Mouse (Mus musculus): ENCODE results near the gene Cc2d2b. TPM values are rescaled to one million over a fixed set of nuclear protein-coding genes. Genes with fewer than 3 reads are reported as not detected.

The Cc2d2b gene
- 0.35 TPM in 1 of 2 replicates, not detected in the other for polyA plus RNA-seq (2015; fragmentation: Nextera tagmentation; extraction: Ambion mirVana)

- Histone ChIP-seq H3K4me1 (ENCODE audit: control insufficient read depth, insufficient read depth, low read length) (no peaks in the 10 kb centered on the region), H3K4me3 (replicated peaks; ENCODE audit: low read length) (no peak within 1 kb of the TSS), H3K9ac (ENCODE audit: low read length) (no peak within 1 kb of the TSS), H3K27me3 (ENCODE audit: control insufficient read depth, insufficient read depth, low read length) (no peaks in the 10 kb centered on the region), H3K4me2 (ENCODE audit: low read depth, low read length) (no peak within 1 kb of the TSS), H3K9me3 (replicated peaks; ENCODE audit: control insufficient read depth, low read length) (no peaks in the 10 kb centered on the region; the same call in 1 of the 2 replicates), H3K27ac (ENCODE audit: low read length) (no peak within 1 kb of the TSS), H3K36me3 (ENCODE audit: control insufficient read depth, insufficient read depth, low read length) (no peaks in the 10 kb centered on the region)
- no peak for ATAC-seq (ENCODE audit: insufficient read depth, low FRiP score)
- 76% methylated on average over 15 of the region's 17 CpGs for WGBS
Measured at GRCm38 (mm10) chr19:40748559-40748958, at the start of gene Cc2d2b. Gene Cc2d2b (plus strand): TSS chr19:40748753.

GRCm38 (mm10) chr19:40699816-40700215 is 48.7 kb upstream of the Cc2d2b start:
- Histone ChIP-seq H3K27ac (ENCODE audit: low read length) (no peak overlapping the region), H3K9ac (ENCODE audit: low read length) (no peak overlapping the region), H3K4me3 (replicated peaks; ENCODE audit: low read length) (no peak overlapping the region), H3K4me2 (ENCODE audit: low read depth, low read length) (no peak overlapping the region), H3K27me3 (ENCODE audit: control insufficient read depth, insufficient read depth, low read length) (no peaks in the 10 kb centered on the region), H3K4me1 (ENCODE audit: control insufficient read depth, insufficient read depth, low read length) (peaks cover 8% of the 10 kb centered on the region), H3K36me3 (ENCODE audit: control insufficient read depth, insufficient read depth, low read length) (no peaks in the 10 kb centered on the region), H3K9me3 (replicated peaks; ENCODE audit: control insufficient read depth, low read length) (no peaks in the 10 kb centered on the region)
- WGBS, result 76% methylated on average over 5 of the region's 5 CpGs
- no peak for ATAC-seq (ENCODE audit: insufficient read depth, low FRiP score)

- no peak for ATAC-seq (ENCODE audit: insufficient read depth, low FRiP score)
- no peaks in the 10 kb centered on the region for H3K36me3 ChIP-seq (ENCODE audit: control insufficient read depth, insufficient read depth, low read length)
- H3K9ac ChIP-seq (ENCODE audit: low read length), result no peak overlapping the region
- no peak overlapping the region for H3K4me2 ChIP-seq (ENCODE audit: low read depth, low read length)
- H3K27ac ChIP-seq (ENCODE audit: low read length), result no peak overlapping the region
- 47% methylated on average over 4 of the region's 4 CpGs for WGBS
- no peaks in the 10 kb centered on the region for H3K27me3 ChIP-seq (ENCODE audit: control insufficient read depth, insufficient read depth, low read length)
- no peaks in the 10 kb centered on the region for H3K9me3 ChIP-seq (replicated peaks; ENCODE audit: control insufficient read depth, low read length)
- H3K4me3 ChIP-seq (replicated peaks; ENCODE audit: low read length), result no peak overlapping the region
- H3K4me1 ChIP-seq (ENCODE audit: control insufficient read depth, insufficient read depth, low read length), result peaks cover 8% of the 10 kb centered on the region
Measured at GRCm38 (mm10) chr19:40702406-40702805, 46.1 kb upstream of the Cc2d2b start.

GRCm38 (mm10) chr19:40712889-40713628 is 35.5 kb upstream of the Cc2d2b start:
- 0 out of 2 replicates have a peak, but pooled peaks cover 2% of the 10 kb centered on the region for H3K4me1 ChIP-seq (ENCODE audit: control insufficient read depth, insufficient read depth, low read length)
- H3K4me2 ChIP-seq (ENCODE audit: low read depth, low read length), result no peak overlapping the region
- ATAC-seq (ENCODE audit: insufficient read depth, low FRiP score), result no peak
- no peaks in the 10 kb centered on the region for H3K9me3 ChIP-seq (replicated peaks; ENCODE audit: control insufficient read depth, low read length)
- H3K36me3 ChIP-seq (ENCODE audit: control insufficient read depth, insufficient read depth, low read length), result no peaks in the 10 kb centered on the region
- no peaks in the 10 kb centered on the region for H3K27me3 ChIP-seq (ENCODE audit: control insufficient read depth, insufficient read depth, low read length)
- H3K27ac ChIP-seq (ENCODE audit: low read length), result no peak overlapping the region
- no peak overlapping the region for H3K4me3 ChIP-seq (replicated peaks; ENCODE audit: low read length)
- no peak overlapping the region for H3K9ac ChIP-seq (ENCODE audit: low read length)
- WGBS, result 76% methylated on average over 16 of the region's 16 CpGs

GRCm38 (mm10) chr19:40714700-40715099 is 33.9 kb upstream of the Cc2d2b start:
- Histone ChIP-seq H3K9me3 (replicated peaks; ENCODE audit: control insufficient read depth, low read length) (no peaks in the 10 kb centered on the region), H3K9ac (ENCODE audit: low read length) (no peak overlapping the region), H3K27me3 (ENCODE audit: control insufficient read depth, insufficient read depth, low read length) (no peaks in the 10 kb centered on the region), H3K4me2 (ENCODE audit: low read depth, low read length) (no peak overlapping the region), H3K36me3 (ENCODE audit: control insufficient read depth, insufficient read depth, low read length) (no peaks in the 10 kb centered on the region), H3K4me1 (ENCODE audit: control insufficient read depth, insufficient read depth, low read length) (no peaks in the 10 kb centered on the region), H3K27ac (ENCODE audit: low read length) (no peak overlapping the region), H3K4me3 (replicated peaks; ENCODE audit: low read length) (no peak overlapping the region)
- ATAC-seq (ENCODE audit: insufficient read depth, low FRiP score), result no peak
- WGBS, result 51% methylated on average over 5 of the region's 5 CpGs

GRCm38 (mm10) chr19:40716981-40717380 is 31.6 kb upstream of the Cc2d2b start:
- Histone ChIP-seq H3K27me3 (ENCODE audit: control insufficient read depth, insufficient read depth, low read length) (no peaks in the 10 kb centered on the region), H3K36me3 (ENCODE audit: control insufficient read depth, insufficient read depth, low read length) (no peaks in the 10 kb centered on the region), H3K4me1 (ENCODE audit: control insufficient read depth, insufficient read depth, low read length) (no peaks in the 10 kb centered on the region), H3K4me2 (ENCODE audit: low read depth, low read length) (no peak overlapping the region), H3K9ac (ENCODE audit: low read length) (no peak overlapping the region), H3K4me3 (replicated peaks; ENCODE audit: low read length) (no peak overlapping the region), H3K27ac (ENCODE audit: low read length) (no peak overlapping the region), H3K9me3 (replicated peaks; ENCODE audit: control insufficient read depth, low read length) (no peaks in the 10 kb centered on the region)
- 74% methylated on average over 6 of the region's 6 CpGs for WGBS
- no peak for ATAC-seq (ENCODE audit: insufficient read depth, low FRiP score)

- H3K4me1 ChIP-seq (ENCODE audit: control insufficient read depth, insufficient read depth, low read length), result no peaks in the 10 kb centered on the region
- H3K9ac ChIP-seq (ENCODE audit: low read length), result peak overlapping the region; percentile 8; the same call in 1 of the 2 replicates
- no peak for ATAC-seq (ENCODE audit: insufficient read depth, low FRiP score)
- WGBS, result 35% methylated on average over 11 of the region's 11 CpGs
- H3K27me3 ChIP-seq (ENCODE audit: control insufficient read depth, insufficient read depth, low read length), result no peaks in the 10 kb centered on the region
- H3K27ac ChIP-seq (ENCODE audit: low read length), result no peak overlapping the region
- no peak overlapping the region for H3K4me2 ChIP-seq (ENCODE audit: low read depth, low read length)
- H3K4me3 ChIP-seq (replicated peaks; ENCODE audit: low read length), result no peak overlapping the region
- H3K36me3 ChIP-seq (ENCODE audit: control insufficient read depth, insufficient read depth, low read length), result no peaks in the 10 kb centered on the region
- H3K9me3 ChIP-seq (replicated peaks; ENCODE audit: control insufficient read depth, low read length), result no peaks in the 10 kb centered on the region
Measured at GRCm38 (mm10) chr19:40719439-40720105, 29.0 kb upstream of the Cc2d2b start.

- Histone ChIP-seq H3K36me3 (ENCODE audit: control insufficient read depth, insufficient read depth, low read length) (no peaks in the 10 kb centered on the region), H3K9ac (ENCODE audit: low read length) (no peak overlapping the region), H3K27me3 (ENCODE audit: control insufficient read depth, insufficient read depth, low read length) (no peaks in the 10 kb centered on the region), H3K27ac (ENCODE audit: low read length) (no peak overlapping the region), H3K9me3 (replicated peaks; ENCODE audit: control insufficient read depth, low read length) (no peaks in the 10 kb centered on the region), H3K4me3 (replicated peaks; ENCODE audit: low read length) (no peak overlapping the region), H3K4me1 (ENCODE audit: control insufficient read depth, insufficient read depth, low read length) (no peaks in the 10 kb centered on the region), H3K4me2 (ENCODE audit: low read depth, low read length) (no peak overlapping the region)
- 61% methylated on average over 12 of the region's 12 CpGs for WGBS
- ATAC-seq (ENCODE audit: insufficient read depth, low FRiP score), result no peak
Measured at GRCm38 (mm10) chr19:40720381-40720780, 28.2 kb upstream of the Cc2d2b start.
